Mouse (Mus musculus) right cerebral cortex, postnatal 10 days (tissue): ENCODE results near the gene Zfp40.

Source experiments
- DNase-seq, 2 experiments: peaks; one replicate each; pipeline ENCODE4 v3.0.0; 2021; ENCODE audit warnings: low spot score in 2 of 2

Zfp40 gene

GRCm38 (mm10) chr17:23192453-23193379 is at the start of gene Zfp40:
Gene Zfp40 (minus strand): TSS chr17:23193252.
- DNase-seq, result peak; percentile 96 to 97

- DNase-seq, result no peak
These were observed 25.3 kb upstream of the Zfp40 start for GRCm38 (mm10) chr17:23218320-23218719.

GRCm38 (mm10) chr17:23199856-23200255 is 6.8 kb upstream of the Zfp40 start:
- peak in 1 of 2 experiments; percentile 21 for DNase-seq

GRCm38 (mm10) chr17:23193441-23193840 is 389 bp upstream of the Zfp40 start:
- peak; percentile 63 for DNase-seq

- no peak for DNase-seq
These were observed 5.4 kb downstream of the Zfp40 start for GRCm38 (mm10) chr17:23187680-23188079.
